Comparison of ENCODE assay signal across 8 mouse cellular contexts in genomic region chr6:93716686-93717625, GRCm38 (mm10).
A peak's percentile ranks its signal among the peaks of the same experiment; 100 is the strongest.
DNase-seq lines count a peak whose midpoint lies in the region; ATAC-seq and TF ChIP-seq lines count a peak whose summit lies in the region.

No protein-coding gene starts in this region.

- no peak for DNase-seq in intestine, embryonic 14.5 days (ENCODE audit: low spot score)
- peak; percentile 75 for DNase-seq in brain, embryonic 14.5 days (ENCODE audit: low read depth)
- peak; percentile 37 for DNase-seq in hindbrain, embryonic 11.5 days (ENCODE audit: low spot score)
- no peak for DNase-seq in adrenal gland, adult 8-10 months
- DNase-seq in cerebellum, adult 8-10 months: no peak
- DNase-seq in kidney, postnatal 10 days: no peak

- no peaks in the 10 kb centered on the region for H3K9me3 ChIP-seq in intestine, embryonic 14.5 days (ENCODE audit: control insufficient read depth, low read length)
- H3K9me3 ChIP-seq in intestine, postnatal 0 days (ENCODE audit: control insufficient read depth): no peaks in the 10 kb centered on the region
- no peaks in the 10 kb centered on the region for H3K9me3 ChIP-seq in hindbrain, embryonic 11.5 days (ENCODE audit: control insufficient read depth, low read length)
- no peaks in the 10 kb centered on the region for H3K9me3 ChIP-seq in midbrain, embryonic 16.5 days (replicated peaks; ENCODE audit: control insufficient read depth, low read length, poor library complexity, severe bottlenecking)

- 0 out of 2 replicates have a peak, but pooled peaks cover 5% of the 10 kb centered on the region for H3K27me3 ChIP-seq in intestine, embryonic 14.5 days (replicated peaks; ENCODE audit: control insufficient read depth, insufficient read depth, low read length)
- H3K27me3 ChIP-seq in intestine, postnatal 0 days (replicated peaks; ENCODE audit: control insufficient read depth, insufficient read depth, low read length): no peaks in the 10 kb centered on the region
- H3K27me3 ChIP-seq in hindbrain, embryonic 11.5 days (ENCODE audit: control insufficient read depth, insufficient read depth, low read length): no peaks in the 10 kb centered on the region
- no peaks in the 10 kb centered on the region for H3K27me3 ChIP-seq in midbrain, embryonic 16.5 days (ENCODE audit: control insufficient read depth, insufficient read depth, low read depth, low read length)

- no peak overlapping the region for H3K9ac ChIP-seq in intestine, embryonic 14.5 days (ENCODE audit: low read length)
- no peak overlapping the region for H3K9ac ChIP-seq in intestine, postnatal 0 days (ENCODE audit: low read depth, low read length)
- peak overlapping the region; percentile 7; the same call in 1 of the 2 replicates for H3K9ac ChIP-seq in hindbrain, embryonic 11.5 days (ENCODE audit: low read depth, low read length)
- H3K9ac ChIP-seq in midbrain, embryonic 16.5 days (ENCODE audit: low read depth, low read length): peak overlapping the region; percentile 64

- TF ChIP-seq POLR2A in brain, embryonic 14.5 days (IDR thresholded peaks at IDR 0.05; ENCODE audit: borderline replicate concordance, extremely low read depth, insufficient read depth, insufficient read length, poor library complexity, severe bottlenecking): no peak

- ATAC-seq in intestine, embryonic 14.5 days (replicated peaks; ENCODE audit: low FRiP score, low TSS enrichment, low read depth): no peak
- ATAC-seq in intestine, postnatal 0 days: no peak
- no peak for ATAC-seq in hindbrain, embryonic 11.5 days (ENCODE audit: low FRiP score)
- ATAC-seq in midbrain, embryonic 16.5 days: peak; percentile 77

- TF ChIP-seq CTCF in intestine, postnatal 0 days (IDR thresholded peaks at IDR 0.05; ENCODE audit: low read depth): no peak
- no peak; the same call in 1 of the 2 replicates for TF ChIP-seq CTCF in brain, embryonic 14.5 days (IDR thresholded peaks at IDR 0.05; ENCODE audit: borderline replicate concordance, extremely low read depth, insufficient read depth, insufficient read length)

- 21% methylated on average over 24 of the region's 24 CpGs for WGBS in intestine, embryonic 14.5 days
- WGBS in intestine, postnatal 0 days: 37% methylated on average over 24 of the region's 24 CpGs
- 9% methylated on average over 24 of the region's 24 CpGs for WGBS in hindbrain, embryonic 11.5 days
- WGBS in midbrain, embryonic 16.5 days: 2% methylated on average over 24 of the region's 24 CpGs

- H3K4me1 ChIP-seq in intestine, embryonic 14.5 days (replicated peaks; ENCODE audit: control insufficient read depth, insufficient read depth, low read length): peaks cover 14% of the 10 kb centered on the region
- H3K4me1 ChIP-seq in intestine, postnatal 0 days (replicated peaks; ENCODE audit: control insufficient read depth, insufficient read depth, low read length): no peaks in the 10 kb centered on the region
- H3K4me1 ChIP-seq in hindbrain, embryonic 11.5 days (replicated peaks; ENCODE audit: control insufficient read depth, insufficient read depth, low read length): peaks cover 11% of the 10 kb centered on the region
- H3K4me1 ChIP-seq in midbrain, embryonic 16.5 days (ENCODE audit: control insufficient read depth, insufficient read depth, low read length): peaks cover 37% of the 10 kb centered on the region

- H3K27ac ChIP-seq in intestine, embryonic 14.5 days (ENCODE audit: low read depth): no peak overlapping the region
- no peak overlapping the region for H3K27ac ChIP-seq in intestine, postnatal 0 days (ENCODE audit: low read depth, low read length)
- no peak overlapping the region for H3K27ac ChIP-seq in hindbrain, embryonic 11.5 days (ENCODE audit: low read depth, low read length)
- peak overlapping the region; percentile 75 for H3K27ac ChIP-seq in midbrain, embryonic 16.5 days (ENCODE audit: low read length)

- H3K4me2 ChIP-seq in intestine, embryonic 14.5 days (ENCODE audit: low read length): peak overlapping the region; percentile 38
- no peak overlapping the region for H3K4me2 ChIP-seq in intestine, postnatal 0 days (replicated peaks; ENCODE audit: low read depth)
- H3K4me2 ChIP-seq in hindbrain, embryonic 11.5 days (replicated peaks; ENCODE audit: low read depth, low read length): peak overlapping the region; percentile 28
- peak overlapping the region; percentile 75 for H3K4me2 ChIP-seq in midbrain, embryonic 16.5 days (ENCODE audit: low read length)

- no peaks in the 10 kb centered on the region for H3K36me3 ChIP-seq in intestine, embryonic 14.5 days (ENCODE audit: control insufficient read depth, insufficient read depth, low read length)
- no peaks in the 10 kb centered on the region for H3K36me3 ChIP-seq in intestine, postnatal 0 days (ENCODE audit: control insufficient read depth, insufficient read depth)
- no peaks in the 10 kb centered on the region for H3K36me3 ChIP-seq in hindbrain, embryonic 11.5 days (ENCODE audit: control insufficient read depth, insufficient read depth, low read length)
- H3K36me3 ChIP-seq in midbrain, embryonic 16.5 days (ENCODE audit: control insufficient read depth, insufficient read depth, low read length): no peaks in the 10 kb centered on the region

- H3K4me3 ChIP-seq in intestine, embryonic 14.5 days (ENCODE audit: low read depth, low read length): no peak overlapping the region
- no peak overlapping the region for H3K4me3 ChIP-seq in intestine, postnatal 0 days (ENCODE audit: low read depth, low read length)
- H3K4me3 ChIP-seq in hindbrain, embryonic 11.5 days (ENCODE audit: low read depth, low read length): 0 out of 2 replicates have a peak overlapping the region, but pooled peaks have one; percentile 1
- peak overlapping the region; percentile 45 for H3K4me3 ChIP-seq in midbrain, embryonic 16.5 days (ENCODE audit: low read depth, low read length)

Comparison
In these comparisons a context has a peak if more than half of its experiments do, and no peak if none do; other contexts are left out.
1. DNase-seq: peak in brain, embryonic 14.5 days (single experiment) and hindbrain, embryonic 11.5 days (single experiment); none in intestine, embryonic 14.5 days (single experiment), adrenal gland, adult 8-10 months (single experiment), cerebellum, adult 8-10 months (single experiment) and kidney, postnatal 10 days (single experiment).
2. H3K4me3 ChIP-seq: peak in hindbrain, embryonic 11.5 days (single experiment) and midbrain, embryonic 16.5 days (single experiment); none in intestine, embryonic 14.5 days (single experiment) and intestine, postnatal 0 days (single experiment).
3. H3K9ac ChIP-seq: peak in hindbrain, embryonic 11.5 days (single experiment) and midbrain, embryonic 16.5 days (single experiment); none in intestine, embryonic 14.5 days (single experiment) and intestine, postnatal 0 days (single experiment).